Mouse (Mus musculus): ENCODE results near the gene Olfr1555-ps1.

DNA sequence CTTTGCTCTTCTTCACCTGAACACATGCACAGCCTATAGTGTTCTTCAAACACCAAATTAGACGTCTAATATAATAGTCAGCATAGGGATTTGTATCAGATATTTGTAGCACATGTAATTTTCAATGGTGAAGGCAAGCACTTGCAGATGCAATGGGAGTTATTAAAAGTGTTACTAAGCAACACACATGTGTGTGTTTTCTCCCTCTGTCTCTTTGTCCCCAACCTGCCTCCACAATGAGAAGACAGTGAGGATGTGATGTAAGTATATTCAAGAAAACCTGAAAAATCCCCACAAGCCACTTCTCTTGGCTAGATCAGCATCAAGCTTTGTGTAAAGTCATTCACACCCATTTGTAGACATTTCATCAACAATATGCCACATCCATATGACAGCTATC lies 54.1 kb downstream of the Olfr1555-ps1 start, which contains the start of gene Olfr1428:
- TF ChIP-seq POLR2A (IDR thresholded peaks at IDR 0.05; ENCODE audit: insufficient read length, low read depth) = no peak
- no peak for TF ChIP-seq E2F4 (IDR thresholded peaks at IDR 0.05; ENCODE audit: insufficient read depth)
- no peak for TF ChIP-seq MYOD1 (IDR thresholded peaks at IDR 0.05; ENCODE audit: control insufficient read depth in 1 of 3, insufficient read length in 2 of 3, low read depth in 2 of 3)
- no peak for TF ChIP-seq TCF3 (IDR thresholded peaks at IDR 0.05; ENCODE audit: insufficient read length, low read depth)
